Mouse (Mus musculus): ENCODE results near the gene Sp2.

- TF ChIP-seq POLR2A (IDR thresholded peaks at IDR 0.05; ENCODE audit: insufficient read depth, low read depth, low read length) (no peak), CTCF (IDR thresholded peaks at IDR 0.05; ENCODE audit: insufficient read depth, low read depth, low read length) (no peak)
Measured at GRCm38 (mm10) chr11:96943746-96944304, 38.9 kb downstream of the Sp2 start, which contains the start of gene Pnpo.
